Mouse (Mus musculus) gastrocnemius, adult 18-20 months (tissue): Measurements from ENCODE around the gene Grm4. TPM values are rescaled to one million over a fixed set of nuclear protein-coding genes. Genes with fewer than 3 reads are reported as not detected.
"Not testable (repeated sequence)": the region's sequence is repeated elsewhere in the genome, so short reads cannot be mapped to it uniquely, and the experiment has no call there.

Experiments used
- DNase-seq: peaks from one replicate; pipeline ENCODE4 v3.0.0; 2021; ENCODE audit warnings: low spot score
- total RNA-seq, 2 experiments: library from RNA; stranded (reverse); gene quantifications; 2 replicates each; pipeline ENCODE4 v1.2.3; 2021

Gene Grm4
- total RNA-seq, 2 experiments from 2014 or later, result 0.07 TPM; not detected in 1

DNA sequence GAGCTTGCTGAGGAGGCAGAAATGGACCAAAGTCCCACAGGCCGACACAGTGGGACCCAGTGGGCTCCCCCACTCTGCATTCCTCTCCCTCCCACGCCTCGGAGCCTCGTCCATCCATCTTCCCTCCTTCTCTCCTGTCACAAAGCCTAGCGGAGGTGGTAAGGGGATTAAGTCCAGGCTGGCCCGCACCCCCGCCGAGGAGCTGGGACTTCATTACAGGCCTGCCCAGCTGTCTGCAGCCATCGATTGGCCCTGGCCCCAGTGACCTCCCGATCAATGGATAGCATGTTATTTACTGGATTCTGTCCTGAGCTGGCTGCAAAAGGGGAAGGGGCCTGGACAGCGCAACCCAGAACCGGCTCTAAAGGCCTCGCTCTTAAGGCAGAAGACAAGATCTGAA is 120.0 kb downstream of the Grm4 start:
- no peak for DNase-seq

DNA sequence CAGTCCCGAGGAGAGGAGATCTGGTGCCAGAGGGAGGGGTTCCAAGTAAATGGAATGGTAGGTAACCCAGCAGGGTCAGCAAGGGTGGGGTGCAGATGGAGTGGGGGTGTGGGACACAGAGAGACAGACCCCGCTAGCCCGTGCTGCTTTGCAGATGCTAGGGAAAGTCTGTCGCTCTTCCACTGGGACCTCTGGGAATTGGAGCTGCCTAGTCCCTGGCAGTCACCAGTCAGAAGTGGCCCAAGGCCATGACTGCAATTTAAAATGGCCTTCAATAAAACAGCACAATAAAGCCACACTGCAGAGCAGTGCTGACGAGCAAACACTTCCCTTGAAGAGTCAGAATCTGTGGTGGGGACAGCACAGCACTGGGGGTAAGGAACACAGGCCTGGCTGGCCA is 127.3 kb downstream of the Grm4 start:
- no peak for DNase-seq

DNA sequence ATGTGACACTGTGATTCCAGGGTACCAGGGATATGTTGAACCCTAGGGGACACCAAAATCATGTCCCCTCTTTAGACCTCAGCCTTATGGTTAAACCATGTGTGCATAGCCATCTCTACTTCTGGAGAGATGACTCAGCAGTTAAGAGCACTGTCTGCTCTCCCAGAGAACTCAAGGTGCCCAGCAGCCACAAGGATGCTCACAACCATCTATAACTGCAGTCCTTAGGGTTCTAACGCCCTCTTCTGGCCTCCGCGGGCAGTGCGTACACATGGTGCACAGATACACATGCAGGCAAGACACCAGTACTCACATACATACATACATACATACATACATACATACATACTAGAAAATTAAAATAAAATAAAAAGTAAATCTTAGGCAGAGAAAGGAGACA is 127.8 kb downstream of the Grm4 start:
- no peak for DNase-seq

DNA sequence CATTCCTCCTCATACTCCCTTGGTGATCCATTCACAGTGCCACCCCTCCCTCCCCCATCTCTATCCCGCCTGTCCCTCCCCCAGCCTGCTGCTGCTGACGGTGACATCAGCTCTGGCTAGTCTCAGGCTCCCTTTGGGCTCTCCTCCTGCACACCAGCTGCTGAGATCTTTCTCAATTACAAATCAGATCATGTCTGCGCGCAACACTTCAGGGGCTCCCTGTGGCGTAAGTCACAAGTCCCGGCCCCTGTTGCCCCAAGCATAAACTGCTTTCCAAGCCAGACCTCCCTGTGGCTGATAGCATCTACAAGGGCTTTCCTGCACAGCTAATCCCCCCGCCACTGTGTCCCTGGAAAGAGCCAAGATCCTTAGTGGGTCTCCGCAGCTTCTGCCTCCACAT is 128.3 kb downstream of the Grm4 start:
- peak; percentile 40 for DNase-seq

DNA sequence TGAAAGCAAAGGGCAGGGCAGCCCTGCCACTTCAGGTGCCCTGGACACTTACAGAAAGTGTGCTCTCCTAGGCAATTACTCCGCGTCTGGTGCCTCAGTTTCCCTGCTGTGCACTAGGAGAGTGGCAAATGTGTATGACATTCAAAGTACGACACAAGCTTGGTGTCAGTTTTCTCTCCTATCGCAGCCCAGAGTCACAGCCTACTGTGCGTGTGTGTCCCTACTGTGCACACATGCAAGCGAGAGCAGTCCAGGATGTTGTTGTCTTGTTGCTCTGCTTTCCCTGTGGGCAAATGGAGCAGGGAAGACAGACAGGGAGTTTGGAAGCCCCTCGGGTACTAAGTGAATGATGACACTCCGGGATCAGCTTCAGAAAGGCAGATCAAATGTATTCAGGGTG is 131.2 kb downstream of the Grm4 start:
- DNase-seq, result no peak

DNA sequence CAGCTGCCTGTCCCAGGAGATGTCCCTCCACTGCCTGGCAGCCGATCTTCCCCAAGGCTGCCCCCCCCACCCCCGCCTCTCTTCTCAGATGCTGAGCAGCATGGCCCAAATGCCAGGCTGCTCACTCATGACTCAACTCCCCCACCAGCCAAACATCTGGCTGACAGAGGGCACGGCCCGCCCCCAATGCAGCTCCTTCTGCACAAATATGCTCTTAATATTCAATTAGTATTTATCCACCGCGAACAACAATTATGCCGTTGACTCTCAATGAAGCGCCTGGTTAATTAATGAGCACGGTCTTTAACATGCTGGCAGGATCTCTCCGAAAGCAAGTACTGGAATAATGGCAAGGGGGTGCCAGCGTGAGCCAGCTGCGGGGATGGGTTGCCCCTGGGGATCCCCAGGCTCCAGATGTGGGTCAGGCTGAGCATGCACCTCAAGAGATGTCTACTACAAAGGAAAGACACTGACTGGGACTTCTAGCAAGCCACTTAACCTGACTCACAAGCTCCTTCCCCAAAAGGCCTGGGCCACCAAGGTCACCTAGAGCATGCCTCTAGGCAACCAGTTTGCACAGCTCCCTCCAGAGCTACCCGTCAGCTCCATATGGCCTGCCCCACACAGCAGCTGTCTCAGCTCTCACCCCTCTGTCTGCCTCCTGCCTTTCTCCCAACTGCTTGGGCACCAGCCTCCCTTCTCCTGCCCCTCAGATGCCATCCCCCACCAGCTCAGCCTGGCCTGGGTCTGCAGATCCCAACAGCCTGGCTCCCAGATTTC is 131.8 kb downstream of the Grm4 start:
- no peak for DNase-seq

DNA sequence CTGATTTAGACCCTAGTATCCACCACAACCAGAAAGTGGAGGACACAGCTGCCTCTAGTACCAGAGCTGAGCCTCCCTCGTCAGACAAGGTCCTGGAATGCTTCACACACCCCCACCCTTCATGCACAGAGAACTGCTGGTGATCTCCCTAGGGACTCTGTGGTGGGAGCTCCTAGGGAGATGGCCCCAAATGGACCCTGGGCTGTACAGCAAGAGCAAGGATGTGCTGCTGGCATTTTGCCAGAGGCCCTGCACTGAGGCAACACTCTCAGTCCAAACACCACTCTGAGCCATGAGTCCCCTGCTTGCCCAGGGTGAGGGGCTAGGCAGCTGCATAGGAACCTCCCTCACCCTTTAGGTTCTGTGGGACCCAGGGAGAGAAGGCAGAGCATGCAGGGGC is 134.8 kb downstream of the Grm4 start:
- no peak for DNase-seq

DNA sequence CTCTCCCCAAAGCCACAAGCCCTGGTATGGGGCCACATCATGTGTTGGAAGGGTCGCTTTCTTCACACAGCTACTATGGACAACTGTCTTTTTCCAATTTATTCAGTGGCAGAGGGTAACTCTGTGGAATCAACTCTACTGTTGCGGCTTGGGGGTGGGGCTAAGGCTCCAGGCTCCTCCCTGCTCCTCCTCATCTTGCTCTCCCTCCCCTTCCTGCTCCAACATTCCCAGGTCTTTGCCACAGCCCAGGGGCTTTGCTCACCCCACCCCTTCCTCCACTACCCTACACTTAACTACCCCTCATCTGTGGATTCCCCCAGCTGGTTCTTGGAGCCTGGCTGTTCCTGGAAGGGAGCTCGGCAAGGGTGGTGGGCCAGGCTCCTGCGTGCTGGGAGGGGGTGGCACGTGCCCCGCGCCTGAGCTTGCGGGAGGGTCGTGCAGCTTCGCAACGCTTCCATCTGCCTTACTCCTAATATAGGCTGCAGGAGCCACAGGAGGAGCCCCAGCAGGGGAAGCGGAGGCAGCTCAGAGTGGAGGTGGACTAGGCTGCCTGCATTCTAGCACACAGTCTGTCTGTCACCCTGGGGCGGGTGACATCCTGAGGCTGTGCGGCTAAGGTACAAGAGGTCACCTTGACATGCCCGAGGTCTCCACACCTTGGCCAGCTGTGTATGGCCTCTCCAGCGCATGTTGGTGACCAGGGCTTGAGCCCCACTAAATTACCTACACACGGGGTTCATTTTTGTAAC is 135.5 kb downstream of the Grm4 start:
- DNase-seq, result no peak

DNA sequence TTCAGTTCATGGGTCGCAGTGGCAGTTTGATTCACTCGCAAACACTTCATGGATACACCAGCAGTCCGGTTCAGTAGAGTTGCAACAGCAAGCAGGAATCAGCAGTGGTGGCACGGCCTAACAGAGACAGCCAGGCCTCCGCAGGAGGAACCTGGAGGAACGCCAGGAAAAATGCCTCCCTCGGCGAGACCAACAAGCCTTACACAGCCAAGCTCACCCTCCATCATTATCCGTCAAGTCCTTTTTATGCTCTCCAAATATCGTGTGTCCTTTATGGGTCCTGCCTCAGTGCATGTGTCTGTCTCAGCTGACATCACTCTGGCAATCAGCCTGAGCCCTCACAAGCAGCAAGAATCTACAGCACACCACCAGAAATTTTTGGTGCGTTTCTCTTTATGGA is 138.3 kb downstream of the Grm4 start:
- DNase-seq, result no peak

DNA sequence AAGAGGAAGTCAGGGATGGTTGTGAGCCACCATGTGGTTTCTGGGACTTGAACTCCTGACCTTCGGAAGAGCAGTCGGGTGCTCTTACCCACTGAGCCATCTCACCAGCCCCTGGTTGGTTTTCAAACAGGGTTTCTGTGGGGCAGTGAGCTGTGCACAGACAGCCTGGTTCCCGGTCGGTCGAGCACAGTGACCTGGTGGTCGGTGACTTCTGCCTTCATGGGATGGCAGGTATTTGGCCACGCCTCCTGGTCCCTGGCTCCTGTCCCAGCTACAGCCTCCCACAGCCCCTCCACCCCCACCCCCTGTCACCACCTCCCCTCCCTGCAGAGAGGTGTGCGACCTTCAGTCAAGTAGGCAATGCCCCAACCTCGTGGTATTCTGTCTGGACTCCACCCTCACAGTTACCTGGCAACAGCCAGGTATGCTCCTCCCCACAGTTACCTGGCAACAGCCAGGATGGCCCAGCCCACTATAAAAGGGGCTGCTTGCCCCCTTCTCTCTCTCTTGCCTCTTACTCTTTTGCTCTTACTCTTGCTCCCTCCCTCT is 140.2 kb downstream of the Grm4 start:
- DNase-seq, result not testable (repeated sequence)

DNA sequence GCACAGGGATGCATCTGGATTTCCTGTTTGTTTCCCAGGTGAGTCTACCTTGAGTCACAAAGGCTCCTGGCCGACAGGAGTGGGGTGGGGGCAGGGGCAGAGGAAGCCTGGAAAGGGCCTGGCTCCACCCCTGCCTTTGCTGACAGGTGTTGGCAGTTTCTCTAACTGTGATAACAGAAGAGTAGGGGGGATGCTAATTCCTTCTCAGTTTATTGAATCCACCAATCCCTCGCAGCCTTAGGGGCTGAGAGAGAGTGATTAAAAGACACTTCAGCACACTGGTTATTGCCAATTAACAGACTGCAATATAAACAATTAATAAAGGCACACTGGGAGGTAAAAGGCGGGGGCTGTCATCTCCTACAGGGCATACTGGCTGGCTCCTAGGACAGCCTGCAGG is 142.2 kb downstream of the Grm4 start:
- no peak for DNase-seq

DNA sequence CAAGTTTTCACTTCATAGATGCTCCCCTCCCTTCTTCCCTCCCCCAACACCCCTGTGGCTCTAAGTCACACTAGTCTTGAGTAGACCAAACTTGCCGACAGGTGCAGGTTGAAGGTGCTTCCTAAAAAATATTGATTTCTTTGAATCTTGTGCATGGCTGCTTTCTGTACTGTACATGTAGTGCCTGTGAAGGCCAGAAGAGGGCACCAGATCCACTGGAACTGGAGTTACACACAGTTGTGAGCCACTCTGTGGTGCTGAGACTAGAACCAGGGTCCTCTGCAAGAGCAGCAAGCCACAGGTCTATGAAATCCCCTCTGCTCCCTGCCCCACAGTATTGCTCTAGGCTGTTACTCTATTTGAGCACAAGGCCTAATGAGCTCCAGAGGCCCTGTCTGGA is 144.1 kb downstream of the Grm4 start:
- no peak for DNase-seq

DNA sequence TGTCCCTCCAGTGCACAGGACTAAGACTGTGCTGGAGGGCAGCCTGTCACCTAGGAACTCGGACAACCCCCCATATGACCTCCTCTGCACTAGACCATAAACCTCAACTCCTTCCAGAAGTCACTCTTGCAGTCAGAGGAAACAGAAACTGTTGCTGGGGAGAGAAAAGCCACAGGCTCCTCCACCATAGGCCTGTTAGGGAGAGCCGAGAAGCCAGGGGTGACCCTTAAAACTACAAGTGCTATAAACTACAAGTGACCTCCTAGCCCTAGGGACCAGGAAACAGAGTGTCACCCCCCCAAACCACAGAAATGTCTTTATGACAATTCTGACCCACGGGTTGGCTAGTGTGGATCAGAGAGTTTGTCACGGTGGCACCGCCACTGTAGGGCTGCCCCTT is 145.7 kb downstream of the Grm4 start:
- DNase-seq, result no peak

Other genes with a start within 250 kb of the Grm4 start
- gene Hmga1, start 35.1 kb upstream of the Grm4 start, total RNA-seq, result 10 to 100 TPM; 31.9 to 32.7 TPM
- 1 to 10 TPM; 2.8 to 4.0 TPM for gene AI413582, start 44.4 kb upstream of the Grm4 start, total RNA-seq
- 100 to 1,000 TPM; 249 to 272 TPM for gene Nudt3, start 102.1 kb upstream of the Grm4 start, total RNA-seq
- gene RPS10-NUDT3, start 113.8 kb upstream of the Grm4 start, total RNA-seq, result 1 to 10 TPM in 1 of 2 experiments, not detected in 1; 1.5 TPM
- gene Rps10, start 115.3 kb upstream of the Grm4 start, total RNA-seq, result 100 to 1,000 TPM; 400 to 411 TPM
- under 1 TPM in 1 of 2 experiments, not detected in 1; 0.33 TPM for gene Pacsin1, start 134.1 kb upstream of the Grm4 start, total RNA-seq
- gene Spdef, start 207.6 kb upstream of the Grm4 start, total RNA-seq, result not detected